Mouse (Mus musculus) stomach, embryonic 16.5 days (tissue): ENCODE data around the gene Maml2. TPM values are rescaled to one million over a fixed set of nuclear protein-coding genes. Genes with fewer than 3 reads are reported as not detected.

Experiments used
- ATAC-seq: fragments of 200-750 bp; cut with Nextera tagmentation; 2 replicates; pipeline ENCODE4 v1.8.0; 2017; ENCODE audit warnings: moderate number of reproducible peaks, moderate TSS enrichment; ENCODE audit not compliant: insufficient read depth, low FRiP score
- H3K27ac ChIP-seq: fragments of 300-500 bp; sonication (generic); 2 replicates; pipeline ENCODE4 v1.5.1; 2014; ENCODE audit warnings: low read length
- H3K27me3 ChIP-seq: fragments of 300-500 bp; sonication (generic); 2 replicates; pipeline ENCODE4 v1.6.1; 2014; ENCODE audit warnings: low read length, control low read depth, mixed read lengths; ENCODE audit not compliant: control insufficient read depth, insufficient read depth
- H3K36me3 ChIP-seq: fragments of 300-500 bp; sonication (generic); 2 replicates; pipeline ENCODE4 v1.6.1; 2014; ENCODE audit warnings: low read length; ENCODE audit not compliant: control insufficient read depth, insufficient read depth
- H3K4me1 ChIP-seq: fragments of 300-500 bp; sonication (generic); 2 replicates; pipeline ENCODE4 v1.6.1; 2014; ENCODE audit warnings: low read length, control low read depth, mixed read lengths; ENCODE audit not compliant: control insufficient read depth, insufficient read depth
- H3K4me2 ChIP-seq: fragments of 300-500 bp; sonication (generic); 2 replicates; pipeline ENCODE4 v1.6.1; 2014; ENCODE audit warnings: low read depth, low read length, mixed read lengths
- H3K4me3 ChIP-seq: fragments of 300-500 bp; sonication (generic); replicated peaks from 2 replicates; pipeline ENCODE4 v1.5.1; 2014; ENCODE audit warnings: mild to moderate bottlenecking, low read length
- H3K9ac ChIP-seq: fragments of 300-500 bp; sonication (generic); 2 replicates; pipeline ENCODE4 v1.6.1; 2014; ENCODE audit warnings: low read length
- H3K9me3 ChIP-seq: fragments of 300-500 bp; sonication (generic); replicated peaks from 2 replicates; pipeline ENCODE4 v1.6.1; 2016; ENCODE audit warnings: low read length, control low read depth; ENCODE audit not compliant: control insufficient read depth
- WGBS: fragments of 180-500 bp; shearing (Covaris S2); extraction: QIAGEN DNeasy Blood & Tissue Kit; methylation state at CpG from one replicate; pipeline ENCODE4 v1.1.7; 2014; 5-methylcytosine and 5-hydroxymethylcytosine counted together
- polyA plus RNA-seq: library from polyadenylated mRNA; unstranded; fragments of >200 nt; fragmentation: Nextera tagmentation; extraction: Ambion mirVana; gene quantifications from 2 replicates; pipeline ENCODE4 v1.2.1, GENCODE M21; 2015

Gene Maml2
- polyA plus RNA-seq, 1 experiment from 2014 or later, result 8.9 TPM

DNA sequence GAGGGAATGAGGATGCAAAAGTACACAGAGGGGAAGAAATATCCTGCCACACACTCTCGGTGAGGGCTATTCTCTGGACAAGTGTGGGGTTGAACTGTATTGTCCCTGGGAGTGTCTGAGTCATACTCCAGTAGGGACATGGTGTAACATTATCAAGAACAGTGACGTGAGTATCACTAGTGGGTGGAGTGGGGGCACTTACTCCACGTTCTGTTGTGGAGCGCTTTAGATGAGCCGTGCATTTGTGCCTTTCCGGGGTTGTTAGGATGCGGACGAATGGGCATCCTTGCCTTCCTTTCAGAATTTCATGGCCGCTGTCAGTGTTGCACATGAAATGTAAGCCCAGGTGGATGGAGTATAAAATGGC is 210.0 kb downstream of the Maml2 start:
- Histone ChIP-seq H3K27ac (no peak overlapping the region), H3K27me3 (no peaks in the 10 kb centered on the region)
- ATAC-seq, result no peak

DNA sequence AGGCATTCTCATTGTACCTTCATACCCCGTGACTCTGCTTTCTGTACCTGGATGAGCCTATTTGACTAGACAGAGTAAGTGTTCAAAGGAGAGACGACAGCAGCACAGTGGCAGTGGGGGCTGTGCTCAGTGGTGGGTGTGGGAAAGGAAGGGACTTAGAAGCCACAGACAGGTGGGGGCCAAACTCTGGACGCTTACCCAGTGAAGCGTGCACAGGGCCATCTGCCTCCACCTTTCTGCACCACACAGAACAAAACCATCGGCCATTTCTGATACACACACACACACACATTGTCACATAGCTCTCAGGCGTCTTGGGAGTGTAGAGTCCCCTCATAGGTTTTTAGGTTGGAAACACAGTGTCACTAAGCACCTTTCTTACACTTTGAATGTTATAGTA is 212.0 kb downstream of the Maml2 start:
- no peak overlapping the region for H3K9ac ChIP-seq
- no peak overlapping the region for H3K27ac ChIP-seq
- no peaks in the 10 kb centered on the region for H3K9me3 ChIP-seq
- peaks cover 5% of the 10 kb centered on the region; the same call in 1 of the 2 replicates for H3K4me1 ChIP-seq
- H3K36me3 ChIP-seq, result no peaks in the 10 kb centered on the region
- no peaks in the 10 kb centered on the region for H3K27me3 ChIP-seq
- no peak for ATAC-seq
- H3K4me2 ChIP-seq, result no peak overlapping the region
- WGBS, result 87% methylated on average over 6 of the region's 6 CpGs
- H3K4me3 ChIP-seq, result no peak overlapping the region

More for the DNA sequence above, 210.0 kb downstream of the Maml2 start:
- Histone ChIP-seq H3K4me2 (no peak overlapping the region), H3K9ac (no peak overlapping the region), H3K9me3 (no peaks in the 10 kb centered on the region), H3K36me3 (no peaks in the 10 kb centered on the region), H3K4me3 (no peak overlapping the region), H3K4me1 (peaks cover 5% of the 10 kb centered on the region; the same call in 1 of the 2 replicates)
- WGBS, result 77% methylated on average over 9 of the region's 9 CpGs

- Histone ChIP-seq H3K4me2 (no peak overlapping the region), H3K4me1 (peaks cover 3% of the 10 kb centered on the region; the same call in 1 of the 2 replicates), H3K9ac (no peak overlapping the region), H3K36me3 (no peaks in the 10 kb centered on the region), H3K27me3 (no peaks in the 10 kb centered on the region), H3K27ac (no peak overlapping the region), H3K9me3 (no peaks in the 10 kb centered on the region), H3K4me3 (no peak overlapping the region)
- ATAC-seq, result 0 out of 2 replicates have a peak, but pooled peaks have one; percentile 50
- WGBS, result 64% methylated on average over 5 of the region's 5 CpGs
Observed at GRCm38 (mm10) chr9:13510621-13511369, 213.0 kb downstream of the Maml2 start.

GRCm38 (mm10) chr9:13513135-13513534 is 215.4 kb downstream of the Maml2 start:
- WGBS, result 54% methylated on average over 5 of the region's 5 CpGs
- H3K9ac ChIP-seq, result no peak overlapping the region
- no peaks in the 10 kb centered on the region for H3K27me3 ChIP-seq
- H3K4me1 ChIP-seq, result 0 out of 2 replicates have a peak, but pooled peaks cover 7% of the 10 kb centered on the region
- no peak overlapping the region for H3K4me2 ChIP-seq
- H3K36me3 ChIP-seq, result no peaks in the 10 kb centered on the region
- no peaks in the 10 kb centered on the region for H3K9me3 ChIP-seq
- no peak overlapping the region for H3K4me3 ChIP-seq
- no peak for ATAC-seq
- H3K27ac ChIP-seq, result no peak overlapping the region

DNA sequence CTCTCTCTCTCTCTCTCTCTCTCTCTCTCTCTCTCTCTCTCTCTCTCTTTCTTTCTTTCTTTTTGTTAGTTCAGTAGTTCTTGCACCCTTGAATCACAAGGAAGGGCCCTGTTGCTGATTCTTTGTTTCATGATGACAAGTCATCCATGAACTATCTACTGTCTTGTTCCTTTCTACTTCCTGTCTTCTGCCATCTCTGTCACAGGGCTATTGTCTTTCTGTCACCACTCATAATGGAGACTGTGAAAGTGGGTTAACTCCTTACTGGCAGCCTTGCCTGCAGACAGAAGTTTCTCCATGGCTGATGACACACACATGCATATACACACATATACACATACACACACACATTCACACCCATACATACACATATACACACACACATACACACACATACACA is 216.7 kb downstream of the Maml2 start:
- Histone ChIP-seq H3K4me1 (0 out of 2 replicates have a peak, but pooled peaks cover 12% of the 10 kb centered on the region), H3K27me3 (no peaks in the 10 kb centered on the region), H3K4me3 (no peak overlapping the region), H3K9me3 (no peaks in the 10 kb centered on the region), H3K27ac (no peak overlapping the region), H3K4me2 (no peak overlapping the region), H3K36me3 (no peaks in the 10 kb centered on the region), H3K9ac (no peak overlapping the region)
- no peak for ATAC-seq

DNA sequence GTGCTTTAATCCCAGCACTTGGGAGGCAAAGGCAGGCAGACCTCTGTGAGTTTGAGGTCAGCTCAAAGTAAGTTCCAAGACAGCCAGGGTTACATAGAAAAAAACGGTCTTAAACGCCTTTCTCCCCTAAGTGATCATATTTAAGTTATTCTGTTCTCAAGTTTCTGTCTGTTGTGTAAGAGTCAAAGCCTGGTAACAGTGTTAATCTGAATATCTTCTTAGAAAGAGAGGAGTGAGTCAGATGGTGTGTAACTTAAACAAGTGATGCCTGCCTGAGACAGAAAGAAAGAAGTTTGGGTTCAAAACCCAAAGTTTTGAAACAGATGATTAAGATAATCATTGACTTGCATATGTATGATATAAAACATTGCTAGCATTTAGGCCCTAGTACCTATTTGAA is 218.2 kb downstream of the Maml2 start:
- H3K4me3 ChIP-seq, result no peak overlapping the region
- 0 out of 2 replicates have a peak, but pooled peaks cover 12% of the 10 kb centered on the region for H3K4me1 ChIP-seq
- no peaks in the 10 kb centered on the region for H3K9me3 ChIP-seq
- WGBS, result 52% methylated on average over 2 of the region's 2 CpGs
- no peaks in the 10 kb centered on the region for H3K27me3 ChIP-seq
- H3K36me3 ChIP-seq, result no peaks in the 10 kb centered on the region
- H3K9ac ChIP-seq, result no peak overlapping the region
- ATAC-seq, result no peak
- no peak overlapping the region for H3K27ac ChIP-seq
- no peak overlapping the region for H3K4me2 ChIP-seq

GRCm38 (mm10) chr9:13518031-13518430 is 220.3 kb downstream of the Maml2 start:
- H3K36me3 ChIP-seq, result no peaks in the 10 kb centered on the region
- ATAC-seq, result peak; percentile 53; the same call in 1 of the 2 replicates
- H3K9ac ChIP-seq, result no peak overlapping the region
- no peak overlapping the region for H3K4me2 ChIP-seq
- no peaks in the 10 kb centered on the region for H3K9me3 ChIP-seq
- H3K4me1 ChIP-seq, result peaks cover 20% of the 10 kb centered on the region
- H3K27me3 ChIP-seq, result no peaks in the 10 kb centered on the region
- no peak overlapping the region for H3K4me3 ChIP-seq
- 60% methylated on average over 2 of the region's 2 CpGs for WGBS
- H3K27ac ChIP-seq, result peak overlapping the region; percentile 48

- H3K36me3 ChIP-seq, result no peaks in the 10 kb centered on the region
- no peaks in the 10 kb centered on the region for H3K27me3 ChIP-seq
- WGBS, result 83% methylated on average over 2 of the region's 2 CpGs
- ATAC-seq, result no peak
- no peak overlapping the region for H3K4me3 ChIP-seq
- H3K27ac ChIP-seq, result peak overlapping the region; percentile 48
- no peaks in the 10 kb centered on the region for H3K9me3 ChIP-seq
- H3K4me1 ChIP-seq, result peaks cover 20% of the 10 kb centered on the region
- no peak overlapping the region for H3K4me2 ChIP-seq
- no peak overlapping the region for H3K9ac ChIP-seq
Observed at GRCm38 (mm10) chr9:13518441-13518971, 220.7 kb downstream of the Maml2 start.

DNA sequence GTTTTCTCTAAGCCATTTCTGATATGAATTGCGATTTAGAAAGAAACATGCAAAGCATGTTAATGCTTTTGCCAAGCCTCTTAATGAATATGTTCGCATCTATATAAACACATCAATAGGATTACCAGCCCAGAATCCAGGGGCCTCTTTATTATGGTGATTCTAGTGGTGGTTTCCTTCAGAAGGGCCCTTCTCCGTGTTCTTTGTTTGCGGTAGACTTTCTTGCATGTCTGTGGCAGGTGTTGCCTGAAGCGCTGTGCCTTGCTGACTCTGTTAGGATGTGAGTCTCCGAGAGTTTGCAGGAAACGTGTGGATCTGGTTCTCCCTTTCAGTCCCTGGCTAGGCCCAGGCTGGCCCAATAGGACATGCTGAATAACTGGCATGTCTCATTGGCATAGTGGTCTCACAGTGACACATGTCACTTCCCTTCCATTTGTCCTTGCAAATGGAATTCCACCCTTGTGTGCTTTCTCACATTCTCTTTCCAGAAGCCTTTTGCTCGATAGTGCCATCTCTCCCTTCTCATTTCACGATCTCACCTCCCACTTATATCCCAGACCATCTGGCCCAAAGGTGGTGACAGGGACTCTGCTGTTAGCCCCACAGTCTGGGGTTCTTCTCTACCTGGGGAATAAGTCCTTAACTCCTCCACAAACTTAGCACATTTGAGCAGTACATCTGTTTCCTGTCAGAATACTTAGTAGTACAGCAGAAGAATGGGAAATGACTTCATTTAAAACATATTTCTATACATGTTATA is 224.5 kb downstream of the Maml2 start:
- ATAC-seq, result no peak

More for the DNA sequence above, 224.5 kb downstream of the Maml2 start:
- WGBS, result 70% methylated on average over 9 of the region's 9 CpGs
- Histone ChIP-seq H3K4me2 (no peak overlapping the region), H3K36me3 (no peaks in the 10 kb centered on the region), H3K9ac (no peak overlapping the region), H3K9me3 (no peaks in the 10 kb centered on the region), H3K4me3 (no peak overlapping the region), H3K4me1 (peaks cover 29% of the 10 kb centered on the region), H3K27ac (peak overlapping the region; percentile 58), H3K27me3 (no peaks in the 10 kb centered on the region)
